Mouse (Mus musculus) lung, embryonic 16.5 days (tissue): Measurements from ENCODE around the gene Acadl. TPM values are rescaled to one million over a fixed set of nuclear protein-coding genes. Genes with fewer than 3 reads are reported as not detected.

ENCODE experiments used
- polyA plus RNA-seq: library from polyadenylated mRNA; unstranded; fragments of >200 nt; fragmentation: Nextera tagmentation; extraction: Ambion mirVana; gene quantifications from 2 replicates; pipeline ENCODE4 v1.2.1, GENCODE M21; 2015

Acadl gene
- polyA plus RNA-seq, 1 experiment from 2014 or later: 197 TPM

Other genes with a start within 250 kb of the Acadl start
- gene Rpe, start 162.4 kb downstream of the Acadl start, polyA plus RNA-seq: 51.2 and 58.9 TPM in 2 replicates
- gene Kansl1l, start 45.7 kb downstream of the Acadl start, polyA plus RNA-seq: 23.4 and 24.4 TPM in 2 replicates
- gene Myl1, start 82.1 kb upstream of the Acadl start, polyA plus RNA-seq: 63.4 and 144 TPM in 2 replicates
- gene Lancl1, start 175.6 kb upstream of the Acadl start, polyA plus RNA-seq: 102 and 106 TPM in 2 replicates